Mouse (Mus musculus) heart, embryonic 12.5 days (tissue): ENCODE measurements around the gene Ewsr1. TPM values are rescaled to one million over a fixed set of nuclear protein-coding genes. Genes with fewer than 3 reads are reported as not detected.

Source experiments
- ATAC-seq: fragments of 200-750 bp; cut with Nextera tagmentation; 2 replicates; pipeline ENCODE4 v1.8.0; 2017; ENCODE audit warnings: moderate TSS enrichment, moderate library complexity; ENCODE audit not compliant: insufficient number of reproducible peaks, low FRiP score
- H3K27ac ChIP-seq: fragments of 300-500 bp; sonication (generic); 2 replicates; pipeline ENCODE4 v1.5.1; 2016; ENCODE audit warnings: mild to moderate bottlenecking, moderate library complexity; ENCODE audit not compliant: poor library complexity, severe bottlenecking
- H3K27me3 ChIP-seq: fragments of 300-500 bp; sonication (generic); replicated peaks from 2 replicates; pipeline ENCODE4 v1.6.1; 2016; ENCODE audit warnings: mild to moderate bottlenecking, moderate library complexity
- H3K36me3 ChIP-seq: fragments of 300-500 bp; sonication (generic); 2 replicates; pipeline ENCODE4 v1.6.1; 2016; ENCODE audit warnings: mild to moderate bottlenecking, moderate library complexity
- H3K4me1 ChIP-seq: fragments of 300-500 bp; sonication (generic); replicated peaks from 2 replicates; pipeline ENCODE4 v1.6.1; 2016; ENCODE audit warnings: mild to moderate bottlenecking
- H3K4me2 ChIP-seq: fragments of 300-500 bp; sonication (generic); 2 replicates; pipeline ENCODE4 v1.6.1; 2016; ENCODE audit warnings: mild to moderate bottlenecking, moderate library complexity
- H3K4me3 ChIP-seq: fragments of 300-500 bp; sonication (generic); 2 replicates; pipeline ENCODE4 v1.5.1; 2016; ENCODE audit warnings: mild to moderate bottlenecking
- H3K9ac ChIP-seq: fragments of 300-500 bp; sonication (generic); 2 replicates; pipeline ENCODE4 v1.6.1; 2016; ENCODE audit warnings: mild to moderate bottlenecking, moderate library complexity
- H3K9me3 ChIP-seq: fragments of 300-500 bp; sonication (generic); replicated peaks from 2 replicates; pipeline ENCODE4 v1.6.1; 2016; ENCODE audit warnings: mild to moderate bottlenecking, moderate library complexity
- WGBS: fragments of 180-500 bp; shearing (Covaris S2); methylation state at CpG from one replicate; pipeline ENCODE4 v1.1.7; 2016; 5-methylcytosine and 5-hydroxymethylcytosine counted together
- polyA plus RNA-seq: library from polyadenylated mRNA; unstranded; fragments of >200 nt; fragmentation: Nextera tagmentation; extraction: Ambion mirVana; gene quantifications from 2 replicates; pipeline ENCODE4 v1.2.1, GENCODE M21; 2016

Ewsr1 gene
- polyA plus RNA-seq, 1 experiment from 2014 or later, result 475 TPM

DNA sequence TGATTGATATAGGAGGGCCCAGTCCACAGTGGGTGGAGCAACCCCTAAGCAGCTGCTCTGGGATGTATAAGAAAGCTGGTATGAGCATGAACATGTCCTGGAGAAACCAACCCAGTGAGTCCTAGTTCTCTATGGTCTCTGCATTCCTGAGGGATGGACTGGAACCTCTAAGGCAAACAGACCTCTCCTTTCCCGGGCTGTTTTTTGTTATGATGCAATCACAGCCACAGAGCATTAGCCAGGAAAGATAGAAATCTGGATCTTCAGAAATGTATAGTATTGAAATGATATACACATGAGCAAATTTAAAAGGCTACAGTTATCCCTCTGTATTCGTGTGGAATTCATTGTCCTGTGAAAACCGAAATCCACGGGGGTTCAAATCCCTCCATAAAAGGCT, 26.6 kb upstream of the Ewsr1 start:
- no peak for ATAC-seq
- Histone ChIP-seq H3K4me3 (no peak overlapping the region), H3K27ac (no peak overlapping the region), H3K27me3 (no peaks in the 10 kb centered on the region), H3K9ac (no peak overlapping the region), H3K36me3 (no peaks in the 10 kb centered on the region), H3K4me1 (peaks cover 14% of the 10 kb centered on the region), H3K9me3 (no peaks in the 10 kb centered on the region), H3K4me2 (no peak overlapping the region)
- WGBS, result 79% methylated on average over 4 of the region's 4 CpGs

DNA sequence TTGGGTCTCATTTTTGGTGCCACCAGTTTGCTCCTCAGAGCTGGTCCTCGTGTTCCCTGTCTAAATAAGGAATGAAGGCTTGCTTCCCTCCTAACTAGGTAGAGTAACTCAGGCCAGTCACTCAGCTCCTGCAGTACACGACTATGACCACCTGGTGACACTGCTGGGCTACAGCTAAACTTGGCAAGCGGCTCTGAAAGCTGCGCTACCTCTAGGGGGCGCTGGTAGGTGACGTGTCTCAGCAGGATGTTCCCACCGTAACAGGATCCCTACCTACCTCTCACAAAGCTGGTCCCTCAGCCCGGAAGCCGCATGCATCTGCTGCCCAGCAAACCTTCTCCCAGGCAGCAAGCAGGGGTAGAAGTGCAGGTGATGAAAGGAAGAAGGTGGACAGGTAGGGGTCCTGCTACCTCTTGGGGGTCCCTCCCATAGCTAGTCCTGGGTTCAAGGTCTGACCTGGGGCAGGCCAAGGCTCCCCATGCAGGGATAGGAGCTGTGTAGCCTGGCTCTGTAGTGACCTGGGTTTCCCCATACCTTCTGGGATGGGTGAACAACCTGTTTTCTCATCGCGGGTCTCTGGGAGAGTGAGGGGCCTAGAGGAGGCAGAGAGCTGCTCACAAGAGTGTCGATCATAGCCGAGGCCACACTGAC, 16.0 kb upstream of the Ewsr1 start:
- Histone ChIP-seq H3K27ac (no peak overlapping the region), H3K36me3 (no peaks in the 10 kb centered on the region), H3K27me3 (0 out of 2 replicates have a peak, but pooled peaks cover 4% of the 10 kb centered on the region), H3K4me2 (no peak overlapping the region), H3K4me1 (peaks cover 13% of the 10 kb centered on the region), H3K4me3 (no peak overlapping the region), H3K9me3 (no peaks in the 10 kb centered on the region), H3K9ac (no peak overlapping the region)
- peak; percentile 62; the same call in 1 of the 2 replicates for ATAC-seq
- WGBS, result 22% methylated on average over 13 of the region's 13 CpGs

GRCm38 (mm10) chr11:5113645-5114044, 14.6 kb upstream of the Ewsr1 start:
- 73% methylated on average over 7 of the region's 7 CpGs for WGBS
- no peak overlapping the region for H3K4me2 ChIP-seq
- peaks cover 19% of the 10 kb centered on the region for H3K4me1 ChIP-seq
- no peak overlapping the region for H3K27ac ChIP-seq
- H3K9ac ChIP-seq, result no peak overlapping the region
- no peak for ATAC-seq
- H3K9me3 ChIP-seq, result no peaks in the 10 kb centered on the region
- 0 out of 2 replicates have a peak, but pooled peaks cover 4% of the 10 kb centered on the region for H3K27me3 ChIP-seq
- no peaks in the 10 kb centered on the region for H3K36me3 ChIP-seq
- no peak overlapping the region for H3K4me3 ChIP-seq

DNA sequence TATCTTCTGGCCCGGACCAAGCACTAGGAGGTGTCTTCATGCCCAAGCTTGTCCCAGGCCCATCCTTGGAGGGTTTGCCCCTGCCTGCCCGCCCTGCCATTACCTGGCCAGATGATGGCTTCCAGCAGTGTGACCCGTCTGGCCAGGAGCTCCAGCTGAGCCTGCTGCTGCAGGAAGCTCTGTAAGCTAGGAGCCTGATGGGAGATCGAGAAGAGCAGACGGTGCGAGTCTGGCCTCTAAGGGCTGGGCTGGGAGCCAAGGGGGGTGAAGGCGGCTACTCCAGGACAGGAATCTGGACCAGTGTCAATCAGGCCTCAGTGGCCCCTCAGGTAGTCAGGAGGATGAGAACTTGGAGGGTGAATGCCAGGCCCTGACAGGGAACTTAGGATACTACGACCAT, 10.4 kb upstream of the Ewsr1 start:
- no peak for ATAC-seq
- Histone ChIP-seq H3K4me3 (no peak overlapping the region), H3K9me3 (no peaks in the 10 kb centered on the region), H3K27me3 (no peaks in the 10 kb centered on the region), H3K27ac (no peak overlapping the region), H3K4me2 (no peak overlapping the region), H3K36me3 (peaks cover 16% of the 10 kb centered on the region), H3K4me1 (peaks cover 19% of the 10 kb centered on the region), H3K9ac (no peak overlapping the region)
- 50% methylated on average over 8 of the region's 8 CpGs for WGBS

- Histone ChIP-seq H3K27me3 (no peaks in the 10 kb centered on the region), H3K4me2 (no peak overlapping the region), H3K36me3 (peaks cover 30% of the 10 kb centered on the region), H3K4me1 (peaks cover 12% of the 10 kb centered on the region), H3K9me3 (no peaks in the 10 kb centered on the region), H3K27ac (no peak overlapping the region), H3K4me3 (no peak overlapping the region), H3K9ac (no peak overlapping the region)
- no peak for ATAC-seq
- 87% methylated on average over 4 of the region's 4 CpGs for whole genome bisulfite sequencing
These were observed 5.0 kb upstream of the Ewsr1 start for GRCm38 (mm10) chr11:5103986-5104509.

GRCm38 (mm10) chr11:5102384-5102783, 3.3 kb upstream of the Ewsr1 start:
- H3K4me2 ChIP-seq, result no peak overlapping the region
- no peaks in the 10 kb centered on the region for H3K27me3 ChIP-seq
- no peak overlapping the region for H3K4me3 ChIP-seq
- WGBS, result 68% methylated on average over 7 of the region's 7 CpGs
- ATAC-seq, result no peak
- H3K4me1 ChIP-seq, result peaks cover 14% of the 10 kb centered on the region
- peaks cover 30% of the 10 kb centered on the region for H3K36me3 ChIP-seq
- H3K9me3 ChIP-seq, result no peaks in the 10 kb centered on the region
- H3K9ac ChIP-seq, result no peak overlapping the region
- H3K27ac ChIP-seq, result no peak overlapping the region

DNA sequence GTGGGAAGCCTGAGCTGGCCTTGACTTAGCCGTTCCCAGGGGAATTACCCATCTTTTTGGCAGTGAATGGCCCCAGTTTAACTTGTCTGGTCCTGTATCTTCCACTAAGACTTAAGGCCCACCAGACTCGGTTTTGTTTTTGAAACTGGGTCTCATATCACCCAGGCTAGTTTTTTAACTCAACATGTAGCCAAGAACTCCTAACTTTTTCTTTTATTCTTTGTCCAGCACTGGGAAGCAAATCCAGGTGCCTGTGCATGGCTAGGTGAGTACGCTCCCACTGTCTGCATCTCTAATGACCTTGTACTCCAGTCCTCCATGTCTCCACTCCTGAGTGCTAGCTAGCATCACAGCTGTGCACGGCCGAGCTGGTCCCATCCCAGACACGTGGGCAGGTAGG, 2.6 kb upstream of the Ewsr1 start:
- Histone ChIP-seq H3K9ac (no peak overlapping the region), H3K4me1 (peaks cover 21% of the 10 kb centered on the region), H3K27me3 (no peaks in the 10 kb centered on the region), H3K36me3 (peaks cover 30% of the 10 kb centered on the region), H3K4me3 (no peak overlapping the region), H3K9me3 (no peaks in the 10 kb centered on the region), H3K4me2 (no peak overlapping the region), H3K27ac (no peak overlapping the region)
- ATAC-seq, result no peak
- 78% methylated on average over 6 of the region's 6 CpGs for WGBS

- no peak for ATAC-seq
- H3K4me2 ChIP-seq, result peak overlapping the region; percentile 70
- H3K36me3 ChIP-seq, result peaks cover 28% of the 10 kb centered on the region
- no peaks in the 10 kb centered on the region for H3K9me3 ChIP-seq
- peak overlapping the region; percentile 99; the same call in 1 of the 2 replicates for H3K9ac ChIP-seq
- WGBS, result 65% methylated on average over 5 of the region's 5 CpGs
- peaks cover 28% of the 10 kb centered on the region for H3K4me1 ChIP-seq
- H3K27ac ChIP-seq, result no peak overlapping the region
- no peaks in the 10 kb centered on the region for H3K27me3 ChIP-seq
- H3K4me3 ChIP-seq, result 0 out of 2 replicates have a peak overlapping the region, but pooled peaks have one; percentile 94
These were observed 1.7 kb upstream of the Ewsr1 start for GRCm38 (mm10) chr11:5100801-5101200.

DNA sequence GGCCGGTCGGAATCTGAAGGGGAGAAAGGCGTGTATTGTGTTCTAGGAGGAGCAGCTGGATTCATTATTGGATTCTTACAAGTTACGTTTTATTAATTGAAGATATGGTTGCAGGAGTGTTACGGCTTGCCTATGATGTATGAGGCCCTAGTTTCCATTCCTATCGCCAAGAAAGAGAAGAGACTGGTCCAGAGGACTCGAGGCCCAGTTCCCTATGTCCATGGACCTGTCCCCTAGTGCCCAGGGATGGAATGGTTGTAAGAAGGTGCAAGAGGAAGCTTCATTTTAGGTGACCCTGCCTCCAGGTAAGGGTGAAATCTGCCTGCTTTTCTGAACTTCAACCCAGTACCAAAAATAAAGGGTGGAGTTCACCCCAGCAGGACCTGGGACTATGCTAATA, 1.2 kb upstream of the Ewsr1 start:
- Histone ChIP-seq H3K27ac (peak overlapping the region; percentile 92), H3K4me3 (peak overlapping the region; percentile 94), H3K4me2 (peak overlapping the region; percentile 70), H3K9me3 (no peaks in the 10 kb centered on the region), H3K9ac (peak overlapping the region; percentile 99), H3K4me1 (peaks cover 29% of the 10 kb centered on the region), H3K27me3 (no peaks in the 10 kb centered on the region), H3K36me3 (peaks cover 23% of the 10 kb centered on the region)
- ATAC-seq, result no peak
- 1% methylated on average over 7 of the region's 7 CpGs for WGBS

GRCm38 (mm10) chr11:5099576-5100183, 614 bp upstream of the Ewsr1 start:
- Histone ChIP-seq H3K4me1 (peaks cover 29% of the 10 kb centered on the region), H3K36me3 (peaks cover 17% of the 10 kb centered on the region), H3K9ac (peak overlapping the region; percentile 99), H3K27ac (peak overlapping the region; percentile 92), H3K4me2 (peak overlapping the region; percentile 70), H3K4me3 (peak overlapping the region; percentile 94), H3K27me3 (no peaks in the 10 kb centered on the region), H3K9me3 (no peaks in the 10 kb centered on the region)
- peak; percentile 79 for ATAC-seq
- WGBS, result under 1% methylated on average over 31 of the region's 31 CpGs

GRCm38 (mm10) chr11:5098035-5098735, 881 bp downstream of the Ewsr1 start:
- peak overlapping the region; percentile 92 for H3K27ac ChIP-seq

More at GRCm38 (mm10) chr11:5098035-5098735, 881 bp downstream of the Ewsr1 start:
- Histone ChIP-seq H3K4me2 (peak overlapping the region; percentile 84), H3K27me3 (no peaks in the 10 kb centered on the region), H3K9me3 (no peaks in the 10 kb centered on the region), H3K4me3 (peak overlapping the region; percentile 94), H3K36me3 (peaks cover 5% of the 10 kb centered on the region), H3K9ac (peak overlapping the region; percentile 99), H3K4me1 (peaks cover 29% of the 10 kb centered on the region)
- no peak for ATAC-seq
- WGBS, result under 1% methylated on average over 44 of the region's 44 CpGs
